ENCODE assay signal across 26 mouse cellular contexts in genomic region chr4:139941831-139942230, GRCm38 (mm10). TPM values are rescaled to one million over a fixed set of nuclear protein-coding genes. Genes with fewer than 3 reads are reported as not detected.
DNase-seq lines count a peak whose midpoint lies in the region; ATAC-seq and TF ChIP-seq lines count a peak whose summit lies in the region.
"Had no signal": no experiment of that assay in that cellular context is flagged by ENCODE, and none has a peak within 500 bp of the region (broad histone marks: within the 10 kb centered on the region; RNA-seq: fewer than 3 reads in every experiment).

No protein-coding gene starts in this region.

- ATAC-seq in forebrain, postnatal 0 days: no peak
- no peak for ATAC-seq in forebrain, embryonic 16.5 days
- no peak for ATAC-seq in midbrain, postnatal 0 days (ENCODE audit: low FRiP score)
- no peak for ATAC-seq in midbrain, embryonic 16.5 days
- ATAC-seq in granulocyte monocyte progenitor cell, adult 5-6 weeks (replicated peaks; ENCODE audit: poor library complexity, severe bottlenecking): no peak
- no peak for ATAC-seq in frontal cortex, adult (ENCODE audit: low TSS enrichment)
- ATAC-seq: forebrain, embryonic 13.5 days; hindbrain, embryonic 16.5 days; inflammation-experienced regulatory T-cells, adult 6 months; intestine, embryonic 16.5 days had no signal

- no peaks in the 10 kb centered on the region for H3K36me3 ChIP-seq in forebrain, postnatal 0 days (ENCODE audit: insufficient read depth)
- no peaks in the 10 kb centered on the region for H3K36me3 ChIP-seq in forebrain, embryonic 16.5 days (ENCODE audit: control insufficient read depth, insufficient read depth)
- no peaks in the 10 kb centered on the region for H3K36me3 ChIP-seq in midbrain, postnatal 0 days (ENCODE audit: insufficient read depth, low read length)
- no peaks in the 10 kb centered on the region for H3K36me3 ChIP-seq in midbrain, embryonic 16.5 days (ENCODE audit: control insufficient read depth, insufficient read depth, low read length)
- H3K36me3 ChIP-seq: forebrain, embryonic 10.5 days; hindbrain, embryonic 13.5 days had no signal

- no peaks in the 10 kb centered on the region for H3K27me3 ChIP-seq in forebrain, postnatal 0 days (ENCODE audit: insufficient read depth, low read length)
- H3K27me3 ChIP-seq in forebrain, embryonic 16.5 days (replicated peaks; ENCODE audit: control insufficient read depth, insufficient read depth, low read length): no peaks in the 10 kb centered on the region
- 0 out of 2 replicates have a peak, but pooled peaks cover 3% of the 10 kb centered on the region for H3K27me3 ChIP-seq in midbrain, postnatal 0 days (ENCODE audit: insufficient read depth, low read length)
- H3K27me3 ChIP-seq in midbrain, embryonic 16.5 days (ENCODE audit: control insufficient read depth, insufficient read depth, low read depth, low read length): no peaks in the 10 kb centered on the region
- H3K27me3 ChIP-seq: CH12.LX had no signal

- no peaks in the 10 kb centered on the region for H3K4me1 ChIP-seq in forebrain, postnatal 0 days (ENCODE audit: insufficient read depth)
- no peaks in the 10 kb centered on the region for H3K4me1 ChIP-seq in forebrain, embryonic 16.5 days (replicated peaks; ENCODE audit: control insufficient read depth, insufficient read depth, low read length)
- H3K4me1 ChIP-seq in midbrain, postnatal 0 days (ENCODE audit: insufficient read depth, low read length): no peaks in the 10 kb centered on the region
- H3K4me1 ChIP-seq in midbrain, embryonic 16.5 days (ENCODE audit: control insufficient read depth, insufficient read depth, low read length): no peaks in the 10 kb centered on the region
- H3K4me1 ChIP-seq: forebrain, embryonic 13.5 days; hindbrain, embryonic 13.5 days had no signal

- no peak overlapping the region for H3K4me3 ChIP-seq in forebrain, postnatal 0 days (ENCODE audit: low read depth, low read length)
- H3K4me3 ChIP-seq in forebrain, embryonic 16.5 days (replicated peaks; ENCODE audit: low read length): no peak overlapping the region
- no peak overlapping the region for H3K4me3 ChIP-seq in midbrain, postnatal 0 days (ENCODE audit: low read depth, low read length)
- H3K4me3 ChIP-seq in midbrain, embryonic 16.5 days (ENCODE audit: low read depth, low read length): no peak overlapping the region
- H3K4me3 ChIP-seq: forebrain, embryonic 10.5 days; forebrain, embryonic 13.5 days; hindbrain, embryonic 13.5 days had no signal

- H3K9me3 ChIP-seq in forebrain, postnatal 0 days (ENCODE audit: low read length): no peaks in the 10 kb centered on the region
- H3K9me3 ChIP-seq in forebrain, embryonic 16.5 days (ENCODE audit: control insufficient read depth, low read length): no peaks in the 10 kb centered on the region
- no peaks in the 10 kb centered on the region for H3K9me3 ChIP-seq in midbrain, postnatal 0 days (ENCODE audit: low read length)
- H3K9me3 ChIP-seq in midbrain, embryonic 16.5 days (replicated peaks; ENCODE audit: control insufficient read depth, low read length, poor library complexity, severe bottlenecking): no peaks in the 10 kb centered on the region
- H3K9me3 ChIP-seq: forebrain, embryonic 10.5 days; hindbrain, embryonic 13.5 days had no signal

- H3K27ac ChIP-seq in forebrain, postnatal 0 days (ENCODE audit: low read depth, low read length): no peak overlapping the region
- no peak overlapping the region for H3K27ac ChIP-seq in forebrain, embryonic 16.5 days (ENCODE audit: low read length)
- H3K27ac ChIP-seq in midbrain, postnatal 0 days (ENCODE audit: low read depth, low read length): no peak overlapping the region
- H3K27ac ChIP-seq in midbrain, embryonic 16.5 days (ENCODE audit: low read length): no peak overlapping the region
- H3K27ac ChIP-seq: forebrain, embryonic 10.5 days; forebrain, embryonic 13.5 days; hindbrain, embryonic 13.5 days had no signal

- no peak overlapping the region for H3K9ac ChIP-seq in forebrain, postnatal 0 days
- H3K9ac ChIP-seq in forebrain, embryonic 16.5 days (replicated peaks; ENCODE audit: low read depth, low read length): no peak overlapping the region
- H3K9ac ChIP-seq in midbrain, postnatal 0 days (replicated peaks; ENCODE audit: low read length, poor library complexity, severe bottlenecking): no peak overlapping the region
- no peak overlapping the region for H3K9ac ChIP-seq in midbrain, embryonic 16.5 days (ENCODE audit: low read depth, low read length)
- H3K9ac ChIP-seq: forebrain, embryonic 13.5 days; hindbrain, embryonic 13.5 days had no signal

- no peak for DNase-seq in forebrain, postnatal 0 days
- no peak for DNase-seq in midbrain, postnatal 0 days (ENCODE audit: low spot score)
- DNase-seq in ES-CJ7 (ENCODE audit: low read depth, low spot score): peak; percentile 60
- DNase-seq: adrenal gland, adult 8-10 months; adrenal gland, postnatal 36 days; B cell, adult 2 months; cerebellum, adult 18-20 months; cerebellum, adult 9-10 months; cerebellum, postnatal 14 days; gastrocnemius, postnatal 10 days; gastrocnemius, postnatal 36 days; heart, adult 11 months had no signal

- WGBS in forebrain, postnatal 0 days: 84% methylated on average over 2 of the region's 2 CpGs
- WGBS in forebrain, embryonic 16.5 days: 73% methylated on average over 2 of the region's 2 CpGs
- 86% methylated on average over 2 of the region's 2 CpGs for WGBS in midbrain, postnatal 0 days
- WGBS in midbrain, embryonic 16.5 days: 83% methylated on average over 2 of the region's 2 CpGs

- no peak overlapping the region for H3K4me2 ChIP-seq in forebrain, postnatal 0 days (ENCODE audit: low read depth)
- H3K4me2 ChIP-seq in forebrain, embryonic 16.5 days (ENCODE audit: low read length): no peak overlapping the region
- H3K4me2 ChIP-seq in midbrain, postnatal 0 days (ENCODE audit: low read depth, low read length, poor library complexity, severe bottlenecking): no peak overlapping the region
- no peak overlapping the region for H3K4me2 ChIP-seq in midbrain, embryonic 16.5 days (ENCODE audit: low read length)
- H3K4me2 ChIP-seq: forebrain, embryonic 13.5 days; heart, embryonic 11.5 days; hindbrain, embryonic 13.5 days had no signal

- 0 out of 2 replicates have a peak, but pooled peaks have one; percentile 7 for TF ChIP-seq CTCF in forebrain, postnatal 0 days (IDR thresholded peaks at IDR 0.05; ENCODE audit: low read depth)
- TF ChIP-seq CTCF in midbrain, postnatal 0 days (IDR thresholded peaks at IDR 0.05): 0 out of 2 replicates have a peak, but pooled peaks have one; percentile 18

RNA-seq across cellular contexts. Expression of gene Klhdc7a, which starts 26.0 kb away (rescaled TPM):
- 0.92 and 1.0 TPM in 2 replicates for total RNA-seq in forebrain, postnatal 0 days (2014; rRNA removed)
- polyA plus RNA-seq in forebrain, postnatal 0 days (2015; fragmentation: Nextera tagmentation; extraction: Ambion mirVana): 0.19 and 0.27 TPM in 2 replicates
- polyA plus RNA-seq in forebrain, embryonic 16.5 days (2015; fragmentation: Nextera tagmentation; extraction: Ambion mirVana): 0.29 and 0.53 TPM in 2 replicates
- 1.1 and 1.4 TPM in 2 replicates for total RNA-seq in midbrain, postnatal 0 days (2014; rRNA removed)
- 0.25 and 0.36 TPM in 2 replicates for polyA plus RNA-seq in midbrain, postnatal 0 days (2015; fragmentation: Nextera tagmentation; extraction: Ambion mirVana)
- polyA plus RNA-seq in midbrain, embryonic 16.5 days (2015; fragmentation: Nextera tagmentation; extraction: Ambion mirVana): 0.34 and 0.39 TPM in 2 replicates
- not detected in 2 replicates for total RNA-seq in granulocyte monocyte progenitor cell, adult 5-6 weeks (2014; fragmentation: Nextera tagmentation)
- total RNA-seq in granulocyte monocyte progenitor cell, adult 5-6 weeks (2017): not detected in 2 replicates
- total RNA-seq: CH12.LX; hematopoietic stem cell, adult 5-6 weeks had no signal
- polyA plus RNA-seq: heart, embryonic 14.5 days had no signal
